Mouse (Mus musculus): ENCODE data around the gene Fam13c.

GRCm38 (mm10) chr10:70507880-70508279 lies 67.6 kb downstream of the Fam13c start:
- TF ChIP-seq CTCF (IDR thresholded peaks at IDR 0.05; ENCODE audit: low read depth, low read length) (peak; percentile 19; the same call in 1 of the 2 replicates), POLR2A (IDR thresholded peaks at IDR 0.05; ENCODE audit: extremely low read depth, insufficient read depth, low read length) (no peak)

Measured in liver, adult 2 months (tissue).